Mouse (Mus musculus) liver, embryonic 13.5 days (tissue): Measurements from ENCODE around the gene Inmt. TPM values are rescaled to one million over a fixed set of nuclear protein-coding genes. Genes with fewer than 3 reads are reported as not detected.
A peak's percentile ranks its signal among the peaks of the same experiment; 100 is the strongest.

Experiments
- ATAC-seq: fragments of 200-750 bp; cut with Nextera tagmentation; 2 replicates; pipeline ENCODE4 v1.8.0; 2017; ENCODE audit warnings: low read depth, mild to moderate bottlenecking, moderate number of reproducible peaks, moderate library complexity
- DNase-seq: peaks from one replicate; pipeline ENCODE4 v3.0.0; 2022
- H3K27ac ChIP-seq: fragments of 300-500 bp; sonication (generic); 2 replicates; pipeline ENCODE4 v1.5.1; 2015; ENCODE audit warnings: moderate library complexity, mild to moderate bottlenecking, inconsistent platforms
- H3K27me3 ChIP-seq: fragments of 300-500 bp; sonication (generic); 2 replicates; pipeline ENCODE4 v1.6.1; 2015; ENCODE audit warnings: mild to moderate bottlenecking, inconsistent platforms
- H3K36me3 ChIP-seq: fragments of 300-500 bp; sonication (generic); 2 replicates; pipeline ENCODE4 v1.6.1; 2015; ENCODE audit warnings: mild to moderate bottlenecking, inconsistent platforms
- H3K4me1 ChIP-seq: fragments of 300-500 bp; sonication (generic); replicated peaks from 2 replicates; pipeline ENCODE4 v1.6.1; 2015; ENCODE audit warnings: inconsistent platforms
- H3K4me2 ChIP-seq: fragments of 300-500 bp; sonication (generic); 2 replicates; pipeline ENCODE4 v1.6.1; 2015; ENCODE audit warnings: inconsistent platforms, mild to moderate bottlenecking, moderate library complexity
- H3K4me3 ChIP-seq: fragments of 300-500 bp; sonication (generic); replicated peaks from 2 replicates; pipeline ENCODE4 v1.5.1; 2015; ENCODE audit warnings: mild to moderate bottlenecking, inconsistent platforms
- H3K9ac ChIP-seq: fragments of 300-500 bp; sonication (generic); 2 replicates; pipeline ENCODE4 v1.6.1; 2015; ENCODE audit warnings: mild to moderate bottlenecking, inconsistent platforms
- H3K9me3 ChIP-seq: fragments of 300-500 bp; sonication (generic); replicated peaks from 2 replicates; pipeline ENCODE4 v1.6.1; 2016; ENCODE audit warnings: inconsistent platforms
- WGBS: fragments of 180-500 bp; shearing (Covaris S2); methylation state at CpG from one replicate; pipeline ENCODE4 v1.1.7; 2015; ENCODE audit not compliant: insufficient replicate concordance; 5-methylcytosine and 5-hydroxymethylcytosine counted together
- polyA plus RNA-seq: library from polyadenylated mRNA; unstranded; fragments of >200 nt; fragmentation: Nextera tagmentation; extraction: Ambion mirVana; gene quantifications from 2 replicates; pipeline ENCODE4 v1.2.1, GENCODE M21; 2015

Inmt gene
- polyA plus RNA-seq, result 0.20 and 0.24 TPM in 2 replicates

GRCm38 (mm10) chr6:55174741-55175181 is at the start of gene Inmt:
Gene Inmt, minus strand, starts transcription at chr6:55175043.
- DNase-seq (no peak), ATAC-seq (no peak; the same call in 1 of the 2 replicates)
- WGBS, result 25% methylated on average over 1 of the region's 1 CpGs
- Histone ChIP-seq H3K9me3 (no peaks in the 10 kb centered on the region), H3K4me2 (no peak within 1 kb of the TSS), H3K4me1 (peaks cover 11% of the 10 kb centered on the region), H3K27me3 (no peaks in the 10 kb centered on the region), H3K27ac (no peak within 1 kb of the TSS), H3K4me3 (no peak within 1 kb of the TSS), H3K9ac (no peak within 1 kb of the TSS), H3K36me3 (no peaks in the 10 kb centered on the region)

GRCm38 (mm10) chr6:55223986-55224385 is 49.1 kb upstream of the Inmt start:
- Histone ChIP-seq H3K27ac (no peak overlapping the region), H3K9me3 (no peaks in the 10 kb centered on the region), H3K27me3 (no peaks in the 10 kb centered on the region), H3K4me3 (no peak overlapping the region), H3K4me2 (no peak overlapping the region), H3K9ac (no peak overlapping the region), H3K4me1 (no peaks in the 10 kb centered on the region), H3K36me3 (no peaks in the 10 kb centered on the region)
- no peak for DNase-seq
- WGBS, result 76% methylated on average over 8 of the region's 8 CpGs
- no peak for ATAC-seq

- DNase-seq, result no peak
- Histone ChIP-seq H3K36me3 (no peaks in the 10 kb centered on the region), H3K27ac (no peak overlapping the region), H3K9ac (no peak overlapping the region), H3K4me2 (no peak overlapping the region), H3K4me1 (0 out of 2 replicates have a peak, but pooled peaks cover 4% of the 10 kb centered on the region), H3K4me3 (no peak overlapping the region), H3K27me3 (no peaks in the 10 kb centered on the region), H3K9me3 (no peaks in the 10 kb centered on the region)
- WGBS, result 82% methylated on average over 9 of the region's 9 CpGs
- no peak for ATAC-seq
Measured at GRCm38 (mm10) chr6:55218232-55218631, 43.4 kb upstream of the Inmt start.

GRCm38 (mm10) chr6:55214541-55214940 is 39.7 kb upstream of the Inmt start:
- DNase-seq (no peak), ATAC-seq (no peak)
- Histone ChIP-seq H3K4me1 (0 out of 2 replicates have a peak, but pooled peaks cover 4% of the 10 kb centered on the region), H3K27ac (no peak overlapping the region), H3K36me3 (no peaks in the 10 kb centered on the region), H3K9ac (no peak overlapping the region), H3K4me2 (no peak overlapping the region), H3K9me3 (no peaks in the 10 kb centered on the region), H3K27me3 (no peaks in the 10 kb centered on the region), H3K4me3 (no peak overlapping the region)
- 58% methylated on average over 3 of the region's 3 CpGs for WGBS

- H3K9ac ChIP-seq, result no peak overlapping the region
- no peak for DNase-seq
- WGBS, result 71% methylated on average over 15 of the region's 15 CpGs
Measured at GRCm38 (mm10) chr6:55210423-55211365, 35.9 kb upstream of the Inmt start.

GRCm38 (mm10) chr6:55207786-55208185 is 32.9 kb upstream of the Inmt start:
- whole genome bisulfite sequencing, result 68% methylated on average over 8 of the region's 8 CpGs
- H3K9me3 ChIP-seq, result no peaks in the 10 kb centered on the region
- H3K4me2 ChIP-seq, result no peak overlapping the region

More at GRCm38 (mm10) chr6:55210423-55211365, 35.9 kb upstream of the Inmt start:
- H3K27me3 ChIP-seq, result no peaks in the 10 kb centered on the region
- no peaks in the 10 kb centered on the region for H3K9me3 ChIP-seq
- H3K4me3 ChIP-seq, result no peak overlapping the region
- H3K27ac ChIP-seq, result no peak overlapping the region
- 0 out of 2 replicates have a peak, but pooled peaks cover 4% of the 10 kb centered on the region for H3K4me1 ChIP-seq
- ATAC-seq, result no peak
- H3K36me3 ChIP-seq, result no peaks in the 10 kb centered on the region
- H3K4me2 ChIP-seq, result no peak overlapping the region

GRCm38 (mm10) chr6:55203931-55204330 is 29.1 kb upstream of the Inmt start:
- H3K4me3 ChIP-seq, result peak overlapping the region; percentile 65
- H3K9me3 ChIP-seq, result no peaks in the 10 kb centered on the region
- H3K27ac ChIP-seq, result no peak overlapping the region
- H3K9ac ChIP-seq, result peak overlapping the region; percentile 64; the same call in 1 of the 2 replicates
- no peaks in the 10 kb centered on the region for H3K36me3 ChIP-seq
- WGBS, result 83% methylated on average over 3 of the region's 3 CpGs
- H3K4me2 ChIP-seq, result peak overlapping the region; percentile 76
- DNase-seq, result no peak
- ATAC-seq, result no peak
- no peaks in the 10 kb centered on the region for H3K27me3 ChIP-seq
- H3K4me1 ChIP-seq, result peaks cover 18% of the 10 kb centered on the region

More at GRCm38 (mm10) chr6:55207786-55208185, 32.9 kb upstream of the Inmt start:
- ATAC-seq (no peak), DNase-seq (no peak)
- no peak overlapping the region for H3K4me3 ChIP-seq
- no peak overlapping the region for H3K27ac ChIP-seq
- H3K9ac ChIP-seq, result no peak overlapping the region
- peaks cover 10% of the 10 kb centered on the region for H3K4me1 ChIP-seq
- H3K27me3 ChIP-seq, result no peaks in the 10 kb centered on the region
- H3K36me3 ChIP-seq, result no peaks in the 10 kb centered on the region

GRCm38 (mm10) chr6:55202913-55203910 is 28.4 kb upstream of the Inmt start, which contains the start of gene Mindy4:
Gene Mindy4, plus strand, starts transcription at chr6:55203383.
- DNase-seq (peak; percentile 50), ATAC-seq (peak; percentile 87)
- Histone ChIP-seq H3K9me3 (no peaks in the 10 kb centered on the region), H3K27ac (no peak within 1 kb of the TSS), H3K4me3 (peak within 1 kb of the TSS; percentile 65), H3K9ac (peak within 1 kb of the TSS; percentile 64), H3K36me3 (no peaks in the 10 kb centered on the region), H3K4me1 (peaks cover 18% of the 10 kb centered on the region), H3K27me3 (no peaks in the 10 kb centered on the region), H3K4me2 (peak within 1 kb of the TSS; percentile 76)
- WGBS, result 8% methylated on average over 32 of the region's 33 CpGs

GRCm38 (mm10) chr6:55199047-55199446 is 24.2 kb upstream of the Inmt start:
- Histone ChIP-seq H3K36me3 (no peaks in the 10 kb centered on the region), H3K4me3 (no peak overlapping the region), H3K27ac (no peak overlapping the region), H3K9me3 (no peaks in the 10 kb centered on the region), H3K27me3 (no peaks in the 10 kb centered on the region), H3K4me1 (peaks cover 17% of the 10 kb centered on the region), H3K9ac (no peak overlapping the region), H3K4me2 (no peak overlapping the region)
- no peak for ATAC-seq
- DNase-seq, result no peak
- WGBS, result 71% methylated on average over 3 of the region's 3 CpGs

GRCm38 (mm10) chr6:55193171-55193570 is 18.3 kb upstream of the Inmt start:
- Histone ChIP-seq H3K36me3 (no peaks in the 10 kb centered on the region), H3K4me1 (no peaks in the 10 kb centered on the region), H3K27me3 (no peaks in the 10 kb centered on the region), H3K9ac (no peak overlapping the region), H3K4me3 (no peak overlapping the region), H3K27ac (no peak overlapping the region), H3K9me3 (no peaks in the 10 kb centered on the region), H3K4me2 (no peak overlapping the region)
- ATAC-seq, result no peak
- 66% methylated on average over 3 of the region's 3 CpGs for WGBS
- no peak for DNase-seq

GRCm38 (mm10) chr6:55191537-55191936 is 16.7 kb upstream of the Inmt start:
- no peaks in the 10 kb centered on the region for H3K36me3 ChIP-seq
- no peaks in the 10 kb centered on the region for H3K27me3 ChIP-seq
- no peaks in the 10 kb centered on the region for H3K9me3 ChIP-seq
- no peak overlapping the region for H3K4me3 ChIP-seq
- H3K9ac ChIP-seq, result no peak overlapping the region
- 58% methylated on average over 4 of the region's 4 CpGs for WGBS
- no peak overlapping the region for H3K4me2 ChIP-seq
- DNase-seq, result no peak
- H3K27ac ChIP-seq, result no peak overlapping the region
- no peak for ATAC-seq
- H3K4me1 ChIP-seq, result no peaks in the 10 kb centered on the region
